Mouse (Mus musculus): ENCODE results near the gene Pzp. TPM values are rescaled to one million over a fixed set of nuclear protein-coding genes. Genes with fewer than 3 reads are reported as not detected.
A peak's percentile ranks its signal among the peaks of the same experiment; 100 is the strongest.

The Pzp gene
- 0.05 TPM in 1 of 2 replicates, not detected in the other for polyA plus RNA-seq (2014; fragmentation: Nextera tagmentation; extraction: Ambion mirVana)

- DNase-seq (ENCODE audit: low spot score) (no peak), ATAC-seq (replicated peaks; ENCODE audit: low FRiP score, low TSS enrichment, low read depth) (no peak)
- Histone ChIP-seq H3K27me3 (replicated peaks; ENCODE audit: control insufficient read depth, insufficient read depth, low read length) (no peaks in the 10 kb centered on the region), H3K36me3 (ENCODE audit: control insufficient read depth, insufficient read depth, low read length) (no peaks in the 10 kb centered on the region), H3K9ac (ENCODE audit: low read length) (no peak within 1 kb of the TSS), H3K9me3 (ENCODE audit: control insufficient read depth, low read length) (no peaks in the 10 kb centered on the region; the same call in 1 of the 2 replicates), H3K4me1 (replicated peaks; ENCODE audit: control insufficient read depth, insufficient read depth, low read length) (no peaks in the 10 kb centered on the region), H3K4me3 (ENCODE audit: low read depth, low read length) (no peak within 1 kb of the TSS), H3K4me2 (ENCODE audit: low read length) (no peak within 1 kb of the TSS), H3K27ac (ENCODE audit: low read depth) (no peak within 1 kb of the TSS)
- 70% methylated on average over 4 of the region's 4 CpGs for WGBS
Measured at GRCm38 (mm10) chr6:128526601-128527000, at the start of gene Pzp. Pzp (minus strand) TSS chr6:128526720.

DNA sequence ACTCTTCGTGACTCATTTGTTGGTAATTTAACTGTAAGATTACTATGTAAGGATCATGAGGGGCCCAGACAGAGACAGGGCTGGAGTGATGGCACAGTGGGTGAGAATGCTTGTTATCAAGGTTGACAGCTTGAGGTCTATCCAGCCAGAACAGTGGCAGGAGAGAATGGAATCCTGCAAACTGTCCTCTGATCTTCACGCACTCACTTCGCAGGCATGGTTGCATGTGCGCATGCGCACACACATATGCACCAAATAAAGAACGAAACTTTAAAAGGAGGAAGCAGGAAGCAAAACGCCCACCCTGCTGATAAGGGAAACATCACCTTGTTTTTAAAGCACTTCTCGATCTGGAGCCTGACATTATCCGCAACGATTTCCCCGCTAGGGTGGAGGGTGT, 40.1 kb upstream of the Pzp start:
- no peaks in the 10 kb centered on the region for H3K9me3 ChIP-seq (ENCODE audit: control insufficient read depth, low read length)
- H3K9ac ChIP-seq (ENCODE audit: low read length) = no peak overlapping the region
- H3K4me1 ChIP-seq (replicated peaks; ENCODE audit: control insufficient read depth, insufficient read depth, low read length) = no peaks in the 10 kb centered on the region
- ATAC-seq (replicated peaks; ENCODE audit: low FRiP score, low TSS enrichment, low read depth) (no peak), DNase-seq (ENCODE audit: low spot score) (no peak)
- no peak overlapping the region for H3K27ac ChIP-seq (ENCODE audit: low read depth)
- H3K4me2 ChIP-seq (ENCODE audit: low read length) = no peak overlapping the region
- H3K4me3 ChIP-seq (ENCODE audit: low read depth, low read length) = no peak overlapping the region
- 92% methylated on average over 11 of the region's 11 CpGs for WGBS
- no peaks in the 10 kb centered on the region for H3K27me3 ChIP-seq (replicated peaks; ENCODE audit: control insufficient read depth, insufficient read depth, low read length)
- no peaks in the 10 kb centered on the region for H3K36me3 ChIP-seq (ENCODE audit: control insufficient read depth, insufficient read depth, low read length)

DNA sequence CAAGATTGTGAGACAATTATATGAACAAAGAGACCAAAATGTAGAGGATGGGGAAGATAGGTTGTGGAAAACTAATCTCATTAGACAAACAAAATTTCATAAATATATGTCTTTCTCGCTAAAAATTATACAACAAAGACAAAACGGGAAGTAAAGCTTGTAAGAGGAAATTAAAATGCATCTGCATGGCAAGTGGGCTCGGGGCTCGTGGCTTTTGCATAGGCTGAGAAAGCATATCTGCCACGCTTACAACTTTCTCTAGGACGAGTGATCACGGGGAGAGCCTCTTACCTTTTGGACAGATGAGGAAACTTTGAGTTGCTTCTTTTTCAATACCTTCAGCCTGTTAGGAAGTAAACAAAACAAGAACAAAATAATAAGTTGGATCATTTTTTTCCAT, 27.5 kb upstream of the Pzp start:
- H3K9ac ChIP-seq (ENCODE audit: low read length) = no peak overlapping the region
- no peak overlapping the region for H3K27ac ChIP-seq (ENCODE audit: low read depth)
- WGBS = 91% methylated on average over 7 of the region's 7 CpGs
- H3K4me2 ChIP-seq (ENCODE audit: low read length) = no peak overlapping the region
- no peaks in the 10 kb centered on the region for H3K9me3 ChIP-seq (ENCODE audit: control insufficient read depth, low read length)
- H3K4me1 ChIP-seq (replicated peaks; ENCODE audit: control insufficient read depth, insufficient read depth, low read length) = no peaks in the 10 kb centered on the region
- DNase-seq (ENCODE audit: low spot score) = no peak
- no peak for ATAC-seq (replicated peaks; ENCODE audit: low FRiP score, low TSS enrichment, low read depth)
- no peak overlapping the region for H3K4me3 ChIP-seq (ENCODE audit: low read depth, low read length)
- H3K27me3 ChIP-seq (replicated peaks; ENCODE audit: control insufficient read depth, insufficient read depth, low read length) = no peaks in the 10 kb centered on the region
- no peaks in the 10 kb centered on the region for H3K36me3 ChIP-seq (ENCODE audit: control insufficient read depth, insufficient read depth, low read length)

GRCm38 (mm10) chr6:128549463-128550452, 23.2 kb upstream of the Pzp start:
- H3K9me3 ChIP-seq (ENCODE audit: control insufficient read depth, low read length) = no peaks in the 10 kb centered on the region
- H3K36me3 ChIP-seq (ENCODE audit: control insufficient read depth, insufficient read depth, low read length) = no peaks in the 10 kb centered on the region
- H3K27me3 ChIP-seq (replicated peaks; ENCODE audit: control insufficient read depth, insufficient read depth, low read length) = no peaks in the 10 kb centered on the region
- H3K9ac ChIP-seq (ENCODE audit: low read length) = no peak overlapping the region
- 63% methylated on average over 15 of the region's 15 CpGs for WGBS
- no peak overlapping the region for H3K4me2 ChIP-seq (ENCODE audit: low read length)
- ATAC-seq (replicated peaks; ENCODE audit: low FRiP score, low TSS enrichment, low read depth) (peak; percentile 92), DNase-seq (ENCODE audit: low spot score) (peak; percentile 68)
- peak overlapping the region; percentile 71 for H3K27ac ChIP-seq (ENCODE audit: low read depth)
- H3K4me3 ChIP-seq (ENCODE audit: low read depth, low read length) = no peak overlapping the region
- H3K4me1 ChIP-seq (replicated peaks; ENCODE audit: control insufficient read depth, insufficient read depth, low read length) = no peaks in the 10 kb centered on the region

GRCm38 (mm10) chr6:128548532-128548931, 22.0 kb upstream of the Pzp start:
- Histone ChIP-seq H3K4me1 (replicated peaks; ENCODE audit: control insufficient read depth, insufficient read depth, low read length) (no peaks in the 10 kb centered on the region), H3K4me3 (ENCODE audit: low read depth, low read length) (no peak overlapping the region), H3K27me3 (replicated peaks; ENCODE audit: control insufficient read depth, insufficient read depth, low read length) (no peaks in the 10 kb centered on the region), H3K9ac (ENCODE audit: low read length) (no peak overlapping the region), H3K4me2 (ENCODE audit: low read length) (no peak overlapping the region), H3K27ac (ENCODE audit: low read depth) (peak overlapping the region; percentile 71; the same call in 1 of the 2 replicates), H3K9me3 (ENCODE audit: control insufficient read depth, low read length) (no peaks in the 10 kb centered on the region), H3K36me3 (ENCODE audit: control insufficient read depth, insufficient read depth, low read length) (no peaks in the 10 kb centered on the region)
- WGBS = 86% methylated on average over 10 of the region's 10 CpGs
- DNase-seq (ENCODE audit: low spot score) = no peak
- ATAC-seq (replicated peaks; ENCODE audit: low FRiP score, low TSS enrichment, low read depth) = no peak

DNA sequence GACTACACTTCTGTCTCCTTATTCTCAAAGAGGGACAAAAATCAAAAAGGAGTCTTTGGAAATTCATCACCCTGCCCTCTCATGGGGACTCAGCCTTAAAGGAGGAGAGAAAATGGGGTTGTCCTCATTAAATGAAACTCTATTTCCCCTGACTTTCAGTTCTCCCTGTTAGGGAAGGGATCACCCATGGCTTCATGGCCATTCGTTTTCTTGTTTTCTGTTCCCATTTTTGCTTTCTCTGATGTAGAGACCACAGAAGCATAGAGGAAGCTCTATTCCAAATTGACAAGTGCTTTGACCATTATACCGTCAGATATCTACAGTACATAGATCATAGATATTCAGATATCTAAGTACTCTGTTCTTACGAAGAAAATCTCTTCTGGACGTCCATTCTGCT, 18.9 kb upstream of the Pzp start:
- no peaks in the 10 kb centered on the region for H3K4me1 ChIP-seq (replicated peaks; ENCODE audit: control insufficient read depth, insufficient read depth, low read length)
- ATAC-seq (replicated peaks; ENCODE audit: low FRiP score, low TSS enrichment, low read depth) (no peak), DNase-seq (ENCODE audit: low spot score) (no peak)
- 86% methylated on average over 4 of the region's 4 CpGs for whole genome bisulfite sequencing
- H3K27me3 ChIP-seq (replicated peaks; ENCODE audit: control insufficient read depth, insufficient read depth, low read length) = no peaks in the 10 kb centered on the region
- no peak overlapping the region for H3K4me2 ChIP-seq (ENCODE audit: low read length)
- no peaks in the 10 kb centered on the region for H3K9me3 ChIP-seq (ENCODE audit: control insufficient read depth, low read length)
- no peaks in the 10 kb centered on the region for H3K36me3 ChIP-seq (ENCODE audit: control insufficient read depth, insufficient read depth, low read length)
- H3K4me3 ChIP-seq (ENCODE audit: low read depth, low read length) = no peak overlapping the region
- H3K9ac ChIP-seq (ENCODE audit: low read length) = no peak overlapping the region
- H3K27ac ChIP-seq (ENCODE audit: low read depth) = no peak overlapping the region

- Histone ChIP-seq H3K27ac (ENCODE audit: low read depth) (no peak overlapping the region), H3K9ac (ENCODE audit: low read length) (no peak overlapping the region), H3K36me3 (ENCODE audit: control insufficient read depth, insufficient read depth, low read length) (no peaks in the 10 kb centered on the region), H3K4me3 (ENCODE audit: low read depth, low read length) (no peak overlapping the region), H3K9me3 (ENCODE audit: control insufficient read depth, low read length) (no peaks in the 10 kb centered on the region), H3K4me2 (ENCODE audit: low read length) (no peak overlapping the region; the same call in 1 of the 2 replicates), H3K4me1 (replicated peaks; ENCODE audit: control insufficient read depth, insufficient read depth, low read length) (no peaks in the 10 kb centered on the region), H3K27me3 (replicated peaks; ENCODE audit: control insufficient read depth, insufficient read depth, low read length) (no peaks in the 10 kb centered on the region)
- no peak for ATAC-seq (replicated peaks; ENCODE audit: low FRiP score, low TSS enrichment, low read depth)
- WGBS = 57% methylated on average over 13 of the region's 13 CpGs
- no peak for DNase-seq (ENCODE audit: low spot score)
Measured at GRCm38 (mm10) chr6:128543226-128543625, 16.7 kb upstream of the Pzp start.

DNA sequence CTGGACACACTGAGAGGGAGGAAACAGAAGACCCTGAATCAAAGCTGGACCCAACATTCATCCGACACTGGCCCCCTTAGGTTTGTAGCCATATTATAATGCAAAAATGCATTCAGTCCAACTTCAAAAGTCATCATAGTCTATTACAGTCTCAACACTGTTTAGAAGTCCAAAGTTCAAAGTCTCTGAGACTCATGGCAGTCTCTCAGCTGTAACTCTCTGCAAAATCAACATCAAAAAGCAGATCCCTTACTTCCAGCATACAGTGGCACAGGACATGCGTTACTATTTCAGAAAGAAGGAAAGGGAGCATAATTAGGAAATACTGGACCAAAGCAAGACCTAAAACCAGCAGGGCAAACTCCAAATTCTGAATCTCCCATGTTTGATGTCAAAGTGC, 8.7 kb upstream of the Pzp start:
- Histone ChIP-seq H3K9ac (ENCODE audit: low read length) (no peak overlapping the region), H3K4me1 (replicated peaks; ENCODE audit: control insufficient read depth, insufficient read depth, low read length) (no peaks in the 10 kb centered on the region), H3K36me3 (ENCODE audit: control insufficient read depth, insufficient read depth, low read length) (no peaks in the 10 kb centered on the region), H3K4me3 (ENCODE audit: low read depth, low read length) (no peak overlapping the region), H3K27me3 (replicated peaks; ENCODE audit: control insufficient read depth, insufficient read depth, low read length) (no peaks in the 10 kb centered on the region), H3K9me3 (ENCODE audit: control insufficient read depth, low read length) (no peaks in the 10 kb centered on the region), H3K27ac (ENCODE audit: low read depth) (no peak overlapping the region), H3K4me2 (ENCODE audit: low read length) (no peak overlapping the region)
- WGBS = 82% methylated on average over 2 of the region's 2 CpGs
- DNase-seq (ENCODE audit: low spot score) (no peak), ATAC-seq (replicated peaks; ENCODE audit: low FRiP score, low TSS enrichment, low read depth) (no peak)

GRCm38 (mm10) chr6:128533296-128533695, 6.8 kb upstream of the Pzp start:
- 90% methylated on average over 6 of the region's 6 CpGs for WGBS

More at GRCm38 (mm10) chr6:128533296-128533695, 6.8 kb upstream of the Pzp start:
- ATAC-seq (replicated peaks; ENCODE audit: low FRiP score, low TSS enrichment, low read depth) (no peak), DNase-seq (ENCODE audit: low spot score) (no peak)
- no peak overlapping the region for H3K27ac ChIP-seq (ENCODE audit: low read depth)
- H3K36me3 ChIP-seq (ENCODE audit: control insufficient read depth, insufficient read depth, low read length) = no peaks in the 10 kb centered on the region
- H3K4me2 ChIP-seq (ENCODE audit: low read length) = no peak overlapping the region
- no peak overlapping the region for H3K9ac ChIP-seq (ENCODE audit: low read length)
- no peak overlapping the region for H3K4me3 ChIP-seq (ENCODE audit: low read depth, low read length)
- H3K9me3 ChIP-seq (ENCODE audit: control insufficient read depth, low read length) = no peaks in the 10 kb centered on the region
- no peaks in the 10 kb centered on the region for H3K27me3 ChIP-seq (replicated peaks; ENCODE audit: control insufficient read depth, insufficient read depth, low read length)
- H3K4me1 ChIP-seq (replicated peaks; ENCODE audit: control insufficient read depth, insufficient read depth, low read length) = no peaks in the 10 kb centered on the region
